Mouse (Mus musculus): ENCODE data around the gene Suds3. TPM values are rescaled to one million over a fixed set of nuclear protein-coding genes. Genes with fewer than 3 reads are reported as not detected.

The Suds3 gene
- polyA plus RNA-seq, 2 experiments from 2014 or later = 10.7 to 13.2 TPM

DNA sequence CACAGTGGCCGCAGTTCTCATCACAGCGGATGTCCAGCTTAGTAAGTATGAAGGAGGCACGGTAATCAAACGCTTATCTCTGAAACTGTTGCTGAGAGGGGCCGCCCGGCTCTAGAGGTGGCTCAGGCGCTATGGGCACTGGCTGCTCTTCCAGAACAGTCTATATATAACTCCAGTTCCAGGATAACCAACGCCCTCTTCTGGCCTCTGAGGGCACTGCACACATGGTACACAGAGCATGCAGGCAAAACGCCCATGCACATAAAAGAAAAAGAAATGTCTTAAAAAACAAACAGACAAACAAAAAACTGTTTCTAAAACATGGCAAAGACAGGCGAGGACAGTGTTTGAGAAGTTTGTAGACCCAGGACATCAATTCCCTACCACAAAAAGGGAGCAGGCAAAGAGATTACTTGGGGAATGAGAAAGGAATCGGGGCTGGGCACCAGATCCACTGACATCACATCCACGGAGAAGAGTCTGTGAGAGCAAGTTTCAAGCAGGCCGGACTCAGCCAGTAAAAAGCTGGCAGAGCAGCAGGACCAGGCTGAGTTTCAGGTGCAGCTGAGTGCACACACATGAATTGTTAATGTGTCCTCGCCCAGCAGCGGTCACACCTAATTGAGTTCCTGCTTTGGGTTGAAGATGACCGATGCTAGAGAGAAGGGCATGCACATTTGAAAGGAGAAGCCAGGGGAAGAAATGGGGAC lies 4.7 kb downstream of the Suds3 start:
- ATAC-seq = no peak

DNA sequence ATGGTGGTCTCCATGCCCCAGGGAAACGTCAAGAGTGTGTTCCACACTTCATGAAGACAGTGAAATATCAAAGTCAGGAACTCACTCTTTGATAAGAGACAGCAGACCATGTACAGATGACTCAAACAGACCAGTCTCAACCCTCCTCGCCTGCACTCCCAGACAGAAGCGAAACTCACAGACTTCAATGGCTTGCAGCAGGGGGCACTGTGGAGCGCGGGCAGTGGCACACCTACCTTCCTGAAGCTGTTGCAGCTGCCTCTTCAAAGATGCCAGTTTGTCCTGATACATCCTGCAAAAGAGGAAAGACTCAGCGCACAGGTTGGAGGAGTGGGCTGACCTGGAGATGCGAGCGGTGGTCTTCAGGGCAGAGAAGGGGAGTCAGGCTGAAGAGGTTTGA lies 6.4 kb downstream of the Suds3 start:
- no peak for ATAC-seq

DNA sequence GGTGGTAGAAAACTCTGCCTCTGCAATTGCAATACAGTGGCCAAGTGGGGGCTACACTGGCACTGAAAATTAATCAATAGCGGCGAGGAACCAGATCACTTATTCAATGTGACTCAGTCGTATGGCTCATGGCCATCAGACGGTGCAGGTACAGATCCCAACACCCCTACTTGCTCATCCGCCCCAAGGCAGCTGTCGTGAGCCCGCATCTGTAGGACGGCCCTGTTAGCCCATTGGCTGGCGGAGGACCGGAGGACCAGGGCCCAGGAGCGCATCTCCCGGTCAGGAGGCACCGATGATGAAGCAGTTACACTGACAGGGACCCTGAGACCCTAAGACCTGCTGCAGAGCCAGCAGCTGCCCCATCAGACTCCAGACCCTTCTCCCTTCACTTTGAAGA lies 7.2 kb downstream of the Suds3 start:
- ATAC-seq = no peak

DNA sequence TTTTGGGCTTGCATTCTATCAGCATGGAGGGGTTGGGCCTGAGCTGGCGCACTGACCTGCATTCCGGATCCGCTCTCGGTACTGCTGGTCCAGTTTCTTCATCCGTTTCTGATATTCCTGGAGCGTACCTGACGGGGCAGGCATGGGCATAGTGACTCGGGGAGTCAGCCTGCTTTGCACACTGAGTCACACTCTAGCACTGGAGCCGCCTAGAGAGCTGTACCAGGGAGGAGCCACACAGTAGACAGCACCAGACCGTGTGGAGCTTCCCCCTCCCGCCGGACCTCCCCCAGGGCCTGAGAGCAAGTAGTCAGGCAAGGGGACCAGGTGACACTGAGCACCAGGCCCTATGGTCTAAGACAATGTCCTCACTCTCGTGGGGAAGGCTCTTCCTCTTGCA lies 7.6 kb downstream of the Suds3 start:
- ATAC-seq = no peak

DNA sequence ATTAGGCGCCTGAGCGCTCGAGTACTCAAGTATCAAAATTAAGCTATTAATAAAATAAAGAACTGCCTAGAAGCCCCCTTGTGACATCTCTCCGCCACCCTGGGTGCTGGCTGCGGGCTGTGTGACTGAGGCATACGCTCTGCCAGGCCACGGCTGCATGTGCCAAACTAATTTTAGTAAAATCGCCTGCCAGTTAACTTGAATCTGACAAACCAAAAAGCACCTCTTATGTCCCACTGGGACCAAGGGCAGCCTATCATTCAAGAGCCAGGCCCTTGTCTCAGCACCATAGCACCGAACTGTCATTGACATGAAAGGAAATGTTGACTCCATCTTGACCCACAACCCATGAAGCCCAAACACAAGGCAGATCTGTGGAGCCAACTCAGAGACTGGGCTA lies 10.2 kb downstream of the Suds3 start:
- ATAC-seq = no peak

DNA sequence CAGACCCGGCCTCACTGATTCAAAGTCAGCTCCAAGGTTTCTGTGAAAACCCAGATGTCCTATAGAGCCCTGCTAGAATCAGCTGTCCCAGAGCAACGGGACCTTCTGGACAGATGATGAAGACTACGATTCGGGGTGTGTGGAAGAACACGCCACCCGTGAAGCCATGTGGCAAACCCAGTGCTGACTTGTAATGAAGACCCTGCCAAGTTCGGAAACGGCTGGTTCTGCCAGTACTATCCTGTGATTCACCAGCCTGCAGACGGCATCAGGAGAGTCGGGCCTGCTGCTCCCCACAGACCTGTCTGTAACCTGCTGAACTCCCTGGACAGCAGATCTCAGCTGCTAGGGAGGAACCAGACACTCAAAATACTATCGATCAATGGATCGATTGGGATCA lies 11.6 kb downstream of the Suds3 start:
- no peak for ATAC-seq

DNA sequence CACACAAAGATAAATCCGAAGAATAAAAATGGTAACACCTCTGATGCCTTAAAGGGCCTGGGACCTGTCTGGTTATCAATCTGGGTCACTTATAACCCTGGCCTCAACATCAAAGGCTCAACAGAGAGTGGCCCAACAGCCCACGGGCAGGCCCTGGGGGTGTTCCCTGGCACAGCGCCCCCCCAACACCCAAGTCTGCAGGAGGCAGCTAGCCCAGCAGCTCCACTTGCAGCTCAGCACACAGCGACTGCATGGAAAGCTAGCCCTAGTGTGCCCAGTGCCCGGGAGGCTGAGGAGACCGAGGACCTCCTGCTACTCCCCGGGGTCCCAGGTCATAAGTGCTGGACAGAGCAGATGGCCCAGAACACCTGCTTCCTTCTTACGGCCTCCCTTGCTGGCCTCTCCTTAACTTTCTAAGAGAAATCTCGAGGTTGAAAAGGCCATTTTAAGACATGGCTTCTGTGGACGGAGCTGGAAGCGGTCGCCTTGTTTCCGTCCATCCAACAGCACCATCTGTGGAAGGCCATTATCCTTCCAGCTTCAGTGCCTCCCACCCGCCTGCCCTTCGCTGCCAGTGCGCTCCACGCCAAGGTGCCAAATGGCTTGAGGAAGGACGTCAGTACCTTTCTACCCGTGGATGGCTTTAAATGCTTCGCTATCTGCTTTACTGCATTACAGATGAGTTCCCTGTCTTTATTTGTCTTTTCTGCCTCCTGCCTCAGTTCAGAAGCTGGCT lies 12.6 kb downstream of the Suds3 start:
- ATAC-seq = no peak

DNA sequence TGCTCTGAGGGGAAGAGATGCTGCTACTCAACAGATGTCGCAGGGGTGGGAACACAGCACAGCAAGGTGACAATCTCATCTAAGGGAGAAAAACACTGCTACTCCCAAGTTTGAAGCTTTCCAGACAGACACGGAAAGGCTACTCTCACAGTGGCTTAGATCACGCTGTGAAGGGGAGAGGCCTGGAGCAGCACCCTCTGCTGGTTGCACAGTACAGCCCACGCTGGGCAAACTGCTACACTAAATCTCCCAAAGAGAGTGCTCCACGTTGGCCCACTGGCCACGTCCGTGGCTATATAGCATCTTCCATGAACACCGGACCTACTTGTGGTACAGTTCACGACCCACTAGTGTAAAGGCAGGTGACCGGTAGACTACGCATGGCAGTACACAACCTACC lies 16.2 kb downstream of the Suds3 start:
- no peak for ATAC-seq

DNA sequence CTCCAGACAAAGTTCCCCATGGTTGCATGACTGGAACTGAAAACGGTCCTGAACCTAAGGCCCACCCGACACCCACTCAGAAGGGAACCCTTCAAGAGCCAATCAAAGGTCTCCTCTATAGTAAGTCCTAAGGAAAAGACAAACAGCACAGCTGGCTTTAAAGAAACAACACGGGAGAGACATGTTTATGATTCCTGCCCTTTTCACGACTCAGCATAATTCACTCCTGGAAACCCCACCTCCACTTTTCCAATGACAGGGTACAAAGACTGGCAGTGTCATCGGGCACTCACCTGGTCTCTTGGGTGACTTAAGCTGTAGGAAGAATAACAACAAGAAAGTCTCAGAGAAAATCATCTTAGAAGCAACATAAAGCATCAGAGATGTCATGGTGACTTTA lies 16.9 kb downstream of the Suds3 start:
- ATAC-seq = no peak

DNA sequence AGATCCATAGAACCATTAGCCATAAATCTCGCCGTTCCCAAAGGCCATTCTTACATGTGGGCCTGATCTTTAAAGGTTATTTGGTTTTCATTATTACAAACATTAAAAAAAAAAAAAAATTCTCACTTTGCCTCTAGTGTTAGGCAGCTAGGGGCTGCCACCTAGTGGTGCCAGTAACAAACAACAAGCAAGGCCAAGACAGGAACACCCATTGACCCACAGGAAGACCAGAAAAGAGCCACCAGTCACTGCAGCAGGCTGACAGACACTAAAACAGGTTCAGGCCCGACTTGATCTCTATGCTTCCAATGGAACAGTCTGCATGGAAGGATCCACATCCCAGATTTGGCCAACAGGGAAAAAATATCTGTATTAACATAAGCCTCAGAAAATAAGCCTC lies 19.2 kb downstream of the Suds3 start:
- ATAC-seq = peak; percentile 77

DNA sequence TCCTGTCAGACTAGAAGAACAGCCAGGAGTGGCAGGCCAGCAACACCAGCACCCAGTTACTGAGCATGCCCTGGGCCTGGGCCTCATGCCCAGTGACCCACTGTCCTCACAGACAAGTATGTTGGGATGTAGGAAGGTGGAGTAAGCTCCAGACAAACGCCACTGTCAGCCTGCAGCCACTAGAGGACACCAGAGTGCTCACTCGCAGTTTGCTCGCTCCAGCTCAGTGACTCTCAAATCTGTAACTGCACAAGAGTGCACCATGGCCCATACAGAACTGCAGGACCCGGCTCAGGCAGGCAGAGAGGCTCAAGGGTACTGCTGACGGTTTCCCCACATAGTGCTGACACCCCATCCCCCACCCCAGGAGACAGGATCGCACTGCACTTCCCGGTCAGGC lies 21.5 kb downstream of the Suds3 start:
- no peak for ATAC-seq

DNA sequence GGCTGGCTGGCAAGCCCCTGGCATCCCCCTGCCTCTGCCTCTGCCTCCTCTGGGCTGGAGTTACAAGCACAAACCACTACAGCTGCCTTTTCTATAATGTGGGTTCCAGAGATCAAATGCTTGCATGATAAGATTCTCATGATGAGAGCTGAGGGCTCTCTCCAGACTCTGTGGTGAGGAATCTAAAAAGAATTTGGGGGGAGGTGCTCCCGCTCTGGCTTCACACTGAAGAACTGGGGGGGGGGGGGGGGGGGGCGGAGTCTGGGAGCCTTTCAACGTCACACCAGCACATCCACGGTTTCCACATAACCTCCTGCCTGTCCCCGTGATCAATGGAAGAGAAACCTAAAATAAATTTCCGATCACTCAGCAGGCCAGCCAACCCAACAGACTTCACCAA lies 26.1 kb downstream of the Suds3 start:
- peak; percentile 48 for ATAC-seq

DNA sequence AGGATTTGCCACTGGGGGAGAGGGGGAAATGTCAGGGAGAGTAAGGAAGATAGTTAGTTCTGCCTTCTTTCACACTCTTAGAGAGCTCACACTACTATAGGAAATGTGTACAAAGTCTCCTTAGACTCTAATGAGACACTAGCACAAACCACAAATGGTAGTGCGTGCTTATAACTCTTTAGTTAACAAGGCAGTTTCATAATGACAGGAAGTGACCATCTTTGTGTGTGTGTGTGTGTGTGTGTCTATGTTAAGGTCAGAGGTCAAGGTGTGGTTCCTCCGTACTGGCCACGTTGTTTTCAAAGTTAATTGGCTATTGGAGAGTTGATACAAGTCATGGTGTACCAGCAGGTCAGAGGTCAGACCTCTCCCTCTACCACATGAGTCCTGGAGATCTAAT lies 26.8 kb downstream of the Suds3 start:
- ATAC-seq = peak; percentile 69

DNA sequence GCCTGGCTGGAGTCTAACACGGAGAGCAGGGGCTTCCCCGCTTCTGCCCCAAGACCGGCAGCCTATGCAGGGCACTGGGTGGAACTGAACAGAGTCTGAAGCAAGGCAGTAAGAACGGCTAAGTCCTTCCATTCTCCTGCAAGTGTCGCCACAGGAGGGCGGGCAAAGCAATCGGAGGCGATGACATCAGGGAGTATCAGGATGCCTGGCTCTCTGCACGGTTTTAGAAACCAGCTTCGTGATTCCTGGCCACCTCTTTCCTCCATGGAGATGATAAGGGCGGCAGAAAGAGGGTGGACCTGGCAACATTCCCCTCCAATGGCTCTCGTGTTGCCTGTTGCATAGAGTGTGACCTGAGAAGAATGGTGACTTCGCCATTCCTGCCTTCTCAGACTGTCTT lies 28.2 kb downstream of the Suds3 start:
- no peak for ATAC-seq

DNA sequence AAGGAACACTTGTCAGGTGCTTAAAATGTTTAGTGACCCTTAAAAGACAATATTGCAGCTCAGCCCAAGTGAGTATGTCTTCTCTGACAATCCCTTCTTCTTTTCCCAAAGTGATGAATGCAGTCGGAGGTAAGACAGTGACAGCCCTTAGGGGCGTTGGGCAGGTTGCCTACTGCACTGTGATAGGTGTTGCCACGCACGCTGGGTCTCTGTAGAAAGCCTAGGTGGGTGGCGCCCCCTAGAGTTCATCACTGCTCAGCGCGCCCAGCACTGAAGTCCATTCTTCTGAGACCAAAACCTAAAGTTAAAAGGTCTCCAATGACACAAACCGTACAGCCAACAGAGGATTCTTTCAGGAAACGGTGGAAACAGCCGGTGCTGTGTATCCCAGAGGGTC lies 46.4 kb downstream of the Suds3 start:
- peak; percentile 73 for ATAC-seq

DNA sequence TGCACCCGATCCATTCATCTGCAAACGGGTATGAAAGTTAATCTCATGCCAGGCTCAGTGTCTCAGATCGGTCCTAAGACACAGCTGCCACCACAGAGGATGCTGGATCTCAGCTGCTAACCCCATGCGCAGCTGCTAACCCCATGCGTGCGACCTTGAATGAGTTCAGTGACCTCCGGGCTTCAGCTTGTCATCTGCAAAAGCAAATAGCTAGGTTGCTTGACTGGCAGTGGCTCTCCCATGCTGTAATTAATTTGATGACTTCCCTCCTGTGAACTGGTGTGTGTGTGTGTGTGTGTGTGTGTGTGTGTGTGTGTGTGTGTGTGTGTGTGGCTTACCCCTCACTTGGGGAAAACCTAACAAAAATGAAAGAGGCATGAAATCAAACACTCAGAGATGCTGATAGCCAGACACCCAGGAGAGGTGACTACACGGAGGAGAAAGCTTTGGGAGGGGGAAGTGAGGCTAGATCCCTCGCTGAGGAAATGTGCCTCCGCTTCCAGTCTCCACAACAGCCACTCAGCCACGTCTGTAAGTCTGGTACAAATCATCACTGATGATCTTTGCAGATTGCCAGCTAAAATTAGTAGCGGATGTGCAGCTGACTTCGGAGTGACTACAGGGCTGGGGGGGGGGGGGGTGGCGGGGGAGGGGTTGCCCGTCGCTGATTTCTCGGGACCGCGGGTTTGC lies 47.0 kb downstream of the Suds3 start:
- ATAC-seq = peak; percentile 81

DNA sequence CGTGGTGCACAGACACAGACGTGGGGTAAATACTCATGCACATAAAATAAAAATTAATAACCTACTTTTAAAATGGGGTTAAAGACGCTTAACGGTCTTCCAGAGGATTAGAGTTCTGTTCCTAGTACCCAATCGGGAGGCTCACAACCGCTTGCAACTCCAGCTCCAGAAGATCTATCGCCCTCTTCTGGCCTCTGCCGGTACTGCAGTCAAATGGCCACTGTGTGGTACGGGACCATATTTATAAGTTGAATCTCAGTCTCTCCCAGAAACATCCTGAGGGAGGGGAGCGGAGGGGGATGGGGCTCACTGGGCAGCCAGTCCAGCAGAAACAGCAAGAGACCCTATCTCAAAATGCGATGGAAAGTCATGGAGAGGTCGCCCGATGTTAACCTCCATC lies 47.7 kb downstream of the Suds3 start:
- no peak for ATAC-seq

DNA sequence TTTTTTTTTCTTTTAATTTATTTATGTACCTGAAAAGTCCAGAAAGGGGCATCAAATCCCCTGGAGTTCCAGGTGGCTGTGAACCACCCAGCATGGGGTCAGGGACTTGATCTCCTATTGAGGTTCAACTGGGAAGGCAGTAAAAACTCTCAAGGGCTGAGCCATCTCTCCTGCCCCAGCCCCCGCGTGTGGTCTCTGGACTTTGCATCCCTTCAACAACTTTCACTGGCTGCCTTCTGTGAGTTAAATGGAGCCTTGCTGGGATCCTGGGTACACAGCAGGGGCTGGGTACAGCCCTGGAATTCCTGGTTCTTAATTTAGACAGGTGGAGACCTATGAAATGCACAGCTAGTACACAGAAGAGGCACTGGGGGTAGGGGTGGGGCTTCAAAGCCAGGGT lies 54.7 kb downstream of the Suds3 start:
- no peak for ATAC-seq

DNA sequence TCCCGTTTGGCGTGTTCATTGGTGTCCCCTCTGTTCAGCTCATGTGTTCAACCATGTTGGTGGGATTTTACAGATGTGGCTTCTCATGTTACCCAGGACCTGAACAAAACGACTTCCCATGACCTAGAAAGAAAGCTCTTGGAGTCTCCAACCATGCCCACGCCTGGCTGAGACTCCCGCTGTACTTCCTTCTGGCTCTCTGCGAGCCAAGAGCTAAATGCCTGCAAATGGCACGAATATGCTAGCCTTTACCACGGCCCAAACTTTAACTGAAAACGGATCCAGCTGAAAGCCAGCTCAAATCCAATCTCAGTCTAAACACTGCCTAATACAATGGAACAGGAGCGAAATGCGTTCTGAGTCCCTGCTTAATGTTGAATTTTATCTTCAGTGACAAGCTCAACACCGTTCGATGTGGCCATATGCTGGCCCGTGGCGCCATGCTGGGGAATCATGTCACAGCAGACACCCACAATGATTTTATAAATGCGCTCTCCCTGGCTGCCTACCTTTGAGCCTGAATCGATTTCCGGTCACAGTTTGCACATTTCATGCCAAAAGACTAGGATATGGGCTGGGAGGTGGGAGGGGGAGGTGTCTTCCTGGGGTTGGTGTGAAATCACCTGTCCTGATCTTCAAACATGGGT lies 55.3 kb downstream of the Suds3 start:
- ATAC-seq = no peak

DNA sequence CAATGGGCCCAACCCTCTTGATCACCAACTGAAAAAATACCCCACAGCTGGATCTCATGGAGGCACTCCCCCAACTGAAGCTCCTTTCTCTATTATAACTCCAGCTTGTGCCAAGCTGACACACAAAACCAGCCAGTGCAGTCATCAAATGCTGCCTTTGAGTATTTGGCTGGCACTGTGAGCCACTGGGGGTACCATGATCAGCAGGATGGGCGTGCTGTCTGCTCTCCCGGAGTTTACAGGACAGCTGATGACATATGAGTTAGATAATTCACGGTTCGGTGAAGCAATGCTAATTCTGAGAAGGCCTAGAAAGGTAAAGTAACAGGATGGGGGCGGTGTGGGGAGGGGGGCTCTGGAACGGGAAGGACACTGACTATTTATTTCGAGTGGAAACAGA lies 66.0 kb downstream of the Suds3 start:
- no peak for ATAC-seq

DNA sequence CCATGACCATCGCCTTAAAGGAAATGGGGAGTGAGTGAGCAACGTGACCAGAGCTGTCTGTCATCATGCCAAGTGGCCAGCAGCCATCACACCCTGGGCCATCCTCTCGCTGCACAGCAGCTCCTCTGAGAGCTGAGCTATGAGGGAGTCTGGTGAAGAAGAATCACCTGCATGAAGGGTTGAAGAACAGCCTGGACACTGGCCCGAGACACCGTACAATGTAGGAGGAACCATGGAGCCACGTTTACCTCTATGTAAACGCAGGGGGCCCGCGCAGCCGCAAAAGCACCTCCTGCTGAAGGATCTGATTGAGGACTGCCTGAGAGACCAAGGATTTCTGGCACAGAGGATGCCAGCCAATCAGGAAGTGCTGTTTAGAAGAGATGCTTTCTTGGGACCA lies 70.8 kb downstream of the Suds3 start:
- ATAC-seq = no peak

DNA sequence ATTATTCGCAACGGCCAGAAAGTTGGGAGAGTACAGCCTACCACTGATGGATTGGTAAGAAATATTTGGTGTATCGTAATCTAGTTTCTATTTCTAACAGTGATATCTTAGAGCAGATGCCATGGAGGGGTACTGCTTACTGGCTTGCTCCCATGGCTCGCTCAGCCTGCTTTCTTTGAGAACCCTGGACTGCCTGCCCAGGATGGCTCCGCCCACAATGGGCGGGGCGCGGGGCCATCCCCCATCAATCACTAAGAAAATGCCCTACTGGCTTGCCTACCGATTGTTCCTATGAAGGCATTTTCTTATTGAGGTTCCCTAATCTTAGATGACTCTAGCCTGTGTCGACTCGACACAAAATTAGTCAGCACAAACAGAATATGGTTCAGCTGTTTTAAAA lies 73.3 kb downstream of the Suds3 start:
- ATAC-seq = no peak

All from CD4-positive, CD25-positive, alpha-beta regulatory T cell, adult 4 months (primary cell).